Mouse (Mus musculus) small intestine, adult 2 months (tissue): ENCODE results near the gene Apbb2.

Experiments used
- CTCF ChIP-seq: fragments of 200-500 bp; IDR thresholded peaks from 2 replicates; pipeline ENCODE4 v1.5.1; 2012; ENCODE audit warnings: low read depth, mild to moderate bottlenecking, control low read depth, inconsistent platforms, low read length, moderate library complexity, mixed read lengths; ENCODE audit not compliant: insufficient replicate concordance, insufficient read length; ENCODE audit errors: extremely low read depth
- POLR2A ChIP-seq: fragments of 200-500 bp; IDR thresholded peaks from 2 replicates; pipeline ENCODE4 v1.6.1; 2012; ENCODE audit warnings: low read depth, mild to moderate bottlenecking, control low read depth, inconsistent platforms, low read length, moderate library complexity

DNA sequence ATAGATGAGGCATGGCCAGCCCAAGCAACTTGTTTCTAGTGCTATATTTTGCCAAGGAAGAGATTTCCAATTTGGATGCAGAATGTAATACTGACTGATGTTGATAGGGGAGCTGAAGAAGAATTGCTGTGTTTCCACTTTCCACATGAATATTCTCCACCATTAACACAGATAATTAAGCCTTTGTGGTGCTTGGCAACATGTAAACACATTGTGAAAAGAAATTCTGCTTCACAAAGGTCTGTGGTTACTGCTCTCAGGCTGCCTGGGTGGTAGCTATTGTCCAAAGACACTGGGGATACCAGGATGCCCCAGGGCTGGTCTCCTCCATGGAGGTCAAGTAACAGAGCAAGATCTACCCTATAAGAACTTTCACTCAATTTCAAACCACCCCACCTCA is 190.5 kb downstream of the Apbb2 start:
- TF ChIP-seq POLR2A (no peak), CTCF (no peak)
